Mouse (Mus musculus): ENCODE data around the gene Trib2. TPM values are rescaled to one million over a fixed set of nuclear protein-coding genes. Genes with fewer than 3 reads are reported as not detected.

The Trib2 gene
- total and polyA plus RNA-seq, 2 experiments, result 0.81 to 2.2 TPM

- WGBS, result under 1% methylated on average over 23 of the region's 23 CpGs
- no peaks in the 10 kb centered on the region for H3K36me3 ChIP-seq (ENCODE audit: control insufficient read depth, insufficient read depth, low read length)
- no peaks in the 10 kb centered on the region for H3K27me3 ChIP-seq (ENCODE audit: control insufficient read depth, insufficient read depth, low read length)
- peak overlapping the region; percentile 30 for H3K9ac ChIP-seq (ENCODE audit: low read depth, low read length)
- peak overlapping the region; percentile 64 for H3K27ac ChIP-seq (replicated peaks; ENCODE audit: insufficient read depth, low read depth, low read length)
- H3K4me3 ChIP-seq (ENCODE audit: insufficient read depth, low read depth, low read length), result peak overlapping the region; percentile 55
- H3K4me1 ChIP-seq (ENCODE audit: control insufficient read depth, insufficient read depth, low read length), result peaks cover 7% of the 10 kb centered on the region; the same call in 1 of the 2 replicates
- DNase-seq (ENCODE audit: extremely low read depth, low read depth, low spot score), result peak; percentile 19
- H3K79me2 ChIP-seq (ENCODE audit: control insufficient read depth, insufficient read depth, low read length), result no peaks in the 10 kb centered on the region
- no peak for TF ChIP-seq POLR2A (IDR thresholded peaks at IDR 0.05; ENCODE audit: extremely low read depth, insufficient read depth, low read length)
- TF ChIP-seq CTCF (IDR thresholded peaks at IDR 0.05; ENCODE audit: low read depth, low read length), result no peak
These were observed 492 bp downstream of the Trib2 start for GRCm38 (mm10) chr12:15816254-15816605.

GRCm38 (mm10) chr12:15815576-15816253 lies 1.0 kb downstream of the Trib2 start:
- Histone ChIP-seq H3K9ac (ENCODE audit: low read depth, low read length) (peak overlapping the region; percentile 79), H3K79me2 (ENCODE audit: control insufficient read depth, insufficient read depth, low read length) (no peaks in the 10 kb centered on the region), H3K36me3 (ENCODE audit: control insufficient read depth, insufficient read depth, low read length) (no peaks in the 10 kb centered on the region), H3K27ac (replicated peaks; ENCODE audit: insufficient read depth, low read depth, low read length) (peak overlapping the region; percentile 49), H3K4me3 (ENCODE audit: insufficient read depth, low read depth, low read length) (peak overlapping the region; percentile 93), H3K27me3 (ENCODE audit: control insufficient read depth, insufficient read depth, low read length) (no peaks in the 10 kb centered on the region), H3K4me1 (ENCODE audit: control insufficient read depth, insufficient read depth, low read length) (peaks cover 7% of the 10 kb centered on the region; the same call in 1 of the 2 replicates)
- DNase-seq (ENCODE audit: extremely low read depth, low read depth, low spot score), result no peak
- 1% methylated on average over 49 of the region's 49 CpGs for WGBS
- TF ChIP-seq CTCF (IDR thresholded peaks at IDR 0.05; ENCODE audit: low read depth, low read length) (0 out of 2 replicates have a peak, but pooled peaks have one; percentile 5), POLR2A (IDR thresholded peaks at IDR 0.05; ENCODE audit: extremely low read depth, insufficient read depth, low read length) (no peak)

GRCm38 (mm10) chr12:15815170-15815575 lies 1.5 kb downstream of the Trib2 start:
- no peak for DNase-seq (ENCODE audit: extremely low read depth, low read depth, low spot score)
- H3K27ac ChIP-seq (replicated peaks; ENCODE audit: insufficient read depth, low read depth, low read length), result peak overlapping the region; percentile 49

GRCm38 (mm10) chr12:15814249-15815081 lies 2.3 kb downstream of the Trib2 start:
- Histone ChIP-seq H3K9ac (ENCODE audit: low read depth, low read length) (peak overlapping the region; percentile 65), H3K27me3 (ENCODE audit: control insufficient read depth, insufficient read depth, low read length) (no peaks in the 10 kb centered on the region), H3K79me2 (ENCODE audit: control insufficient read depth, insufficient read depth, low read length) (no peaks in the 10 kb centered on the region), H3K4me1 (ENCODE audit: control insufficient read depth, insufficient read depth, low read length) (peaks cover 7% of the 10 kb centered on the region; the same call in 1 of the 2 replicates), H3K4me3 (ENCODE audit: insufficient read depth, low read depth, low read length) (peak overlapping the region; percentile 93), H3K36me3 (ENCODE audit: control insufficient read depth, insufficient read depth, low read length) (no peaks in the 10 kb centered on the region), H3K27ac (replicated peaks; ENCODE audit: insufficient read depth, low read depth, low read length) (peak overlapping the region; percentile 42)
- 10% methylated on average over 32 of the region's 32 CpGs for WGBS
- DNase-seq (ENCODE audit: extremely low read depth, low read depth, low spot score), result no peak
- no peak for TF ChIP-seq CTCF (IDR thresholded peaks at IDR 0.05; ENCODE audit: low read depth, low read length)
- TF ChIP-seq POLR2A (IDR thresholded peaks at IDR 0.05; ENCODE audit: extremely low read depth, insufficient read depth, low read length), result no peak

More at GRCm38 (mm10) chr12:15815170-15815575, 1.5 kb downstream of the Trib2 start:
- Histone ChIP-seq H3K4me3 (ENCODE audit: insufficient read depth, low read depth, low read length) (peak overlapping the region; percentile 93), H3K79me2 (ENCODE audit: control insufficient read depth, insufficient read depth, low read length) (no peaks in the 10 kb centered on the region), H3K27me3 (ENCODE audit: control insufficient read depth, insufficient read depth, low read length) (no peaks in the 10 kb centered on the region), H3K36me3 (ENCODE audit: control insufficient read depth, insufficient read depth, low read length) (no peaks in the 10 kb centered on the region), H3K9ac (ENCODE audit: low read depth, low read length) (peak overlapping the region; percentile 79), H3K4me1 (ENCODE audit: control insufficient read depth, insufficient read depth, low read length) (peaks cover 7% of the 10 kb centered on the region; the same call in 1 of the 2 replicates)
- under 1% methylated on average over 23 of the region's 23 CpGs for WGBS
- TF ChIP-seq POLR2A (IDR thresholded peaks at IDR 0.05; ENCODE audit: extremely low read depth, insufficient read depth, low read length), result no peak
- TF ChIP-seq CTCF (IDR thresholded peaks at IDR 0.05; ENCODE audit: low read depth, low read length), result no peak

- no peaks in the 10 kb centered on the region for H3K27me3 ChIP-seq (ENCODE audit: control insufficient read depth, insufficient read depth, low read length)
- peaks cover 7% of the 10 kb centered on the region; the same call in 1 of the 2 replicates for H3K4me1 ChIP-seq (ENCODE audit: control insufficient read depth, insufficient read depth, low read length)
- 50% methylated on average over 5 of the region's 5 CpGs for WGBS
- TF ChIP-seq CTCF (IDR thresholded peaks at IDR 0.05; ENCODE audit: low read depth, low read length), result no peak
- no peak for TF ChIP-seq POLR2A (IDR thresholded peaks at IDR 0.05; ENCODE audit: extremely low read depth, insufficient read depth, low read length)
- no peak overlapping the region for H3K27ac ChIP-seq (replicated peaks; ENCODE audit: insufficient read depth, low read depth, low read length)
- DNase-seq (ENCODE audit: extremely low read depth, low read depth, low spot score), result no peak
- H3K9ac ChIP-seq (ENCODE audit: low read depth, low read length), result no peak overlapping the region
- H3K36me3 ChIP-seq (ENCODE audit: control insufficient read depth, insufficient read depth, low read length), result no peaks in the 10 kb centered on the region
- H3K79me2 ChIP-seq (ENCODE audit: control insufficient read depth, insufficient read depth, low read length), result no peaks in the 10 kb centered on the region
- H3K4me3 ChIP-seq (ENCODE audit: insufficient read depth, low read depth, low read length), result peak overlapping the region; percentile 93
These were observed 2.9 kb downstream of the Trib2 start for GRCm38 (mm10) chr12:15813819-15814165.

Data from liver, adult 2 months (tissue).